Mouse (Mus musculus) limb, embryonic 15.5 days (tissue): ENCODE results near the gene Kif24. TPM values are rescaled to one million over a fixed set of nuclear protein-coding genes. Genes with fewer than 3 reads are reported as not detected.
A peak's percentile ranks its signal among the peaks of the same experiment; 100 is the strongest.

Experiments used
- ATAC-seq: fragments of 200-750 bp; cut with Nextera tagmentation; 2 replicates; pipeline ENCODE4 v1.8.0; 2017; ENCODE audit warnings: low read depth, moderate TSS enrichment; ENCODE audit not compliant: insufficient number of reproducible peaks, low FRiP score, low TSS enrichment
- H3K27ac ChIP-seq: fragments of 300-500 bp; sonication (generic); 2 replicates; pipeline ENCODE4 v1.5.1; 2015; ENCODE audit warnings: moderate library complexity, mild to moderate bottlenecking, inconsistent platforms
- H3K27me3 ChIP-seq: fragments of 300-500 bp; sonication (generic); 2 replicates; pipeline ENCODE4 v1.6.1; 2015; ENCODE audit warnings: inconsistent platforms
- H3K36me3 ChIP-seq: fragments of 300-500 bp; sonication (generic); 2 replicates; pipeline ENCODE4 v1.6.1; 2015; ENCODE audit warnings: inconsistent platforms
- H3K4me1 ChIP-seq: fragments of 300-500 bp; sonication (generic); 2 replicates; pipeline ENCODE4 v1.6.1; 2015; ENCODE audit warnings: inconsistent platforms
- H3K4me2 ChIP-seq: fragments of 300-500 bp; sonication (generic); 2 replicates; pipeline ENCODE4 v1.6.1; 2015; ENCODE audit warnings: mild to moderate bottlenecking, inconsistent platforms
- H3K4me3 ChIP-seq: fragments of 300-500 bp; sonication (generic); 2 replicates; pipeline ENCODE4 v1.5.1; 2015; ENCODE audit warnings: mild to moderate bottlenecking, inconsistent platforms
- H3K9ac ChIP-seq: fragments of 300-500 bp; sonication (generic); 2 replicates; pipeline ENCODE4 v1.6.1; 2015; ENCODE audit warnings: inconsistent platforms
- H3K9me3 ChIP-seq: fragments of 300-500 bp; sonication (generic); 2 replicates; pipeline ENCODE4 v1.6.1; 2016; ENCODE audit warnings: inconsistent platforms
- WGBS: fragments of 180-500 bp; shearing (Covaris S2); methylation state at CpG from one replicate; pipeline ENCODE4 v1.1.7; 2015; 5-methylcytosine and 5-hydroxymethylcytosine counted together
- polyA plus RNA-seq: library from polyadenylated mRNA; unstranded; fragments of >200 nt; fragmentation: Nextera tagmentation; extraction: Ambion mirVana; gene quantifications from 2 replicates; pipeline ENCODE4 v1.2.1, GENCODE M21; 2015

The Kif24 gene
- polyA plus RNA-seq, 1 experiment from 2014 or later = 5.8 TPM

GRCm38 (mm10) chr4:41500787-41501186, 36.1 kb upstream of the Kif24 start:
- Histone ChIP-seq H3K4me3 (no peak overlapping the region), H3K36me3 (no peaks in the 10 kb centered on the region), H3K9me3 (no peaks in the 10 kb centered on the region), H3K27ac (no peak overlapping the region), H3K4me2 (no peak overlapping the region), H3K9ac (no peak overlapping the region), H3K27me3 (peaks cover 79% of the 10 kb centered on the region), H3K4me1 (peaks cover 45% of the 10 kb centered on the region)
- no peak for ATAC-seq
- 65% methylated on average over 4 of the region's 4 CpGs for WGBS

GRCm38 (mm10) chr4:41499619-41500018, 34.9 kb upstream of the Kif24 start:
- WGBS = 61% methylated on average over 8 of the region's 8 CpGs
- ATAC-seq = no peak
- no peak overlapping the region for H3K27ac ChIP-seq
- no peaks in the 10 kb centered on the region for H3K36me3 ChIP-seq
- peaks cover 85% of the 10 kb centered on the region for H3K27me3 ChIP-seq
- H3K9ac ChIP-seq = no peak overlapping the region
- H3K9me3 ChIP-seq = no peaks in the 10 kb centered on the region
- H3K4me3 ChIP-seq = no peak overlapping the region
- H3K4me1 ChIP-seq = peaks cover 46% of the 10 kb centered on the region
- no peak overlapping the region for H3K4me2 ChIP-seq

- no peak overlapping the region for H3K27ac ChIP-seq
- no peaks in the 10 kb centered on the region for H3K9me3 ChIP-seq
- peaks cover 46% of the 10 kb centered on the region for H3K4me1 ChIP-seq
- WGBS = 11% methylated on average over 43 of the region's 43 CpGs
- peak overlapping the region; percentile 33 for H3K4me3 ChIP-seq
- H3K4me2 ChIP-seq = peak overlapping the region; percentile 60
- peaks cover 85% of the 10 kb centered on the region for H3K27me3 ChIP-seq
- no peak overlapping the region for H3K9ac ChIP-seq
- ATAC-seq = no peak
- H3K36me3 ChIP-seq = no peaks in the 10 kb centered on the region
These were observed 34.3 kb upstream of the Kif24 start for GRCm38 (mm10) chr4:41498921-41499391.

- ATAC-seq = no peak
- Histone ChIP-seq H3K36me3 (no peaks in the 10 kb centered on the region), H3K27ac (no peak overlapping the region), H3K4me1 (peaks cover 46% of the 10 kb centered on the region), H3K9ac (no peak overlapping the region), H3K27me3 (peaks cover 85% of the 10 kb centered on the region), H3K9me3 (no peaks in the 10 kb centered on the region), H3K4me2 (peak overlapping the region; percentile 60), H3K4me3 (peak overlapping the region; percentile 33)
- 12% methylated on average over 72 of the region's 72 CpGs for WGBS
These were observed 33.5 kb upstream of the Kif24 start for GRCm38 (mm10) chr4:41497995-41498845.

- H3K9me3 ChIP-seq = no peaks in the 10 kb centered on the region
- no peak overlapping the region for H3K27ac ChIP-seq
- peaks cover 41% of the 10 kb centered on the region for H3K4me1 ChIP-seq
- H3K9ac ChIP-seq = 0 out of 2 replicates have a peak overlapping the region, but pooled peaks have one; percentile 4
- WGBS = 7% methylated on average over 34 of the region's 34 CpGs
- H3K4me3 ChIP-seq = peak overlapping the region; percentile 33
- H3K4me2 ChIP-seq = peak overlapping the region; percentile 60
- peaks cover 86% of the 10 kb centered on the region for H3K27me3 ChIP-seq
- H3K36me3 ChIP-seq = no peaks in the 10 kb centered on the region
- ATAC-seq = no peak
These were observed 32.9 kb upstream of the Kif24 start for GRCm38 (mm10) chr4:41497579-41497978.

GRCm38 (mm10) chr4:41497046-41497445, 32.4 kb upstream of the Kif24 start:
- Histone ChIP-seq H3K4me3 (peak overlapping the region; percentile 33; the same call in 1 of the 2 replicates), H3K27ac (no peak overlapping the region), H3K27me3 (peaks cover 80% of the 10 kb centered on the region), H3K9me3 (no peaks in the 10 kb centered on the region), H3K4me1 (peaks cover 36% of the 10 kb centered on the region), H3K36me3 (no peaks in the 10 kb centered on the region), H3K9ac (no peak overlapping the region), H3K4me2 (0 out of 2 replicates have a peak overlapping the region, but pooled peaks have one; percentile 60)
- ATAC-seq = no peak
- 55% methylated on average over 5 of the region's 5 CpGs for WGBS

GRCm38 (mm10) chr4:41495850-41496249, 31.2 kb upstream of the Kif24 start:
- no peaks in the 10 kb centered on the region for H3K36me3 ChIP-seq
- 0 out of 2 replicates have a peak, but pooled peaks have one; percentile 30 for ATAC-seq
- H3K4me3 ChIP-seq = no peak overlapping the region
- no peak overlapping the region for H3K4me2 ChIP-seq
- no peak overlapping the region for H3K9ac ChIP-seq
- H3K27me3 ChIP-seq = peaks cover 68% of the 10 kb centered on the region
- H3K27ac ChIP-seq = no peak overlapping the region
- peaks cover 34% of the 10 kb centered on the region for H3K4me1 ChIP-seq
- no peaks in the 10 kb centered on the region for H3K9me3 ChIP-seq
- WGBS = 64% methylated on average over 11 of the region's 11 CpGs

GRCm38 (mm10) chr4:41495076-41495475, 30.4 kb upstream of the Kif24 start:
- no peak overlapping the region for H3K4me3 ChIP-seq
- ATAC-seq = no peak
- H3K9ac ChIP-seq = no peak overlapping the region
- H3K27me3 ChIP-seq = peaks cover 61% of the 10 kb centered on the region
- WGBS = 71% methylated on average over 4 of the region's 4 CpGs
- no peaks in the 10 kb centered on the region for H3K9me3 ChIP-seq
- peaks cover 34% of the 10 kb centered on the region for H3K4me1 ChIP-seq
- no peak overlapping the region for H3K4me2 ChIP-seq
- no peaks in the 10 kb centered on the region for H3K36me3 ChIP-seq
- H3K27ac ChIP-seq = no peak overlapping the region

GRCm38 (mm10) chr4:41494378-41494777, 29.7 kb upstream of the Kif24 start:
- ATAC-seq = no peak
- H3K4me1 ChIP-seq = peaks cover 32% of the 10 kb centered on the region
- 35% methylated on average over 3 of the region's 3 CpGs for WGBS
- peaks cover 54% of the 10 kb centered on the region for H3K27me3 ChIP-seq
- no peak overlapping the region for H3K9ac ChIP-seq
- no peak overlapping the region for H3K4me3 ChIP-seq
- no peak overlapping the region for H3K27ac ChIP-seq
- no peak overlapping the region for H3K4me2 ChIP-seq
- no peaks in the 10 kb centered on the region for H3K36me3 ChIP-seq
- no peaks in the 10 kb centered on the region for H3K9me3 ChIP-seq

GRCm38 (mm10) chr4:41493464-41494116, 28.9 kb upstream of the Kif24 start:
- H3K4me3 ChIP-seq = no peak overlapping the region
- no peak overlapping the region for H3K9ac ChIP-seq
- no peak for ATAC-seq
- H3K36me3 ChIP-seq = no peaks in the 10 kb centered on the region
- H3K27ac ChIP-seq = no peak overlapping the region
- peaks cover 24% of the 10 kb centered on the region for H3K4me1 ChIP-seq
- no peaks in the 10 kb centered on the region for H3K9me3 ChIP-seq
- H3K27me3 ChIP-seq = peaks cover 46% of the 10 kb centered on the region
- H3K4me2 ChIP-seq = no peak overlapping the region
- 82% methylated on average over 3 of the region's 3 CpGs for WGBS

- H3K9ac ChIP-seq = no peak overlapping the region
- H3K27ac ChIP-seq = no peak overlapping the region
- H3K27me3 ChIP-seq = peaks cover 40% of the 10 kb centered on the region
- H3K4me3 ChIP-seq = no peak overlapping the region
- H3K36me3 ChIP-seq = no peaks in the 10 kb centered on the region
- no peaks in the 10 kb centered on the region for H3K9me3 ChIP-seq
- peaks cover 18% of the 10 kb centered on the region for H3K4me1 ChIP-seq
- ATAC-seq = no peak
- H3K4me2 ChIP-seq = no peak overlapping the region
- 75% methylated on average over 7 of the region's 7 CpGs for WGBS
These were observed 28.3 kb upstream of the Kif24 start for GRCm38 (mm10) chr4:41492951-41493350.

- H3K9ac ChIP-seq = no peak overlapping the region
- no peak overlapping the region for H3K4me3 ChIP-seq
- no peaks in the 10 kb centered on the region for H3K9me3 ChIP-seq
- no peak overlapping the region for H3K4me2 ChIP-seq
- H3K27me3 ChIP-seq = no peaks in the 10 kb centered on the region
- WGBS = 20% methylated on average over 6 of the region's 6 CpGs
- peaks cover 24% of the 10 kb centered on the region for H3K4me1 ChIP-seq
- H3K27ac ChIP-seq = peak overlapping the region; percentile 61
- peak; percentile 62 for ATAC-seq
- no peaks in the 10 kb centered on the region; the same call in 1 of the 2 replicates for H3K36me3 ChIP-seq
These were observed 16.9 kb upstream of the Kif24 start for GRCm38 (mm10) chr4:41481601-41482017.
